Mouse (Mus musculus): ENCODE data around the gene Gm5134.

DNA sequence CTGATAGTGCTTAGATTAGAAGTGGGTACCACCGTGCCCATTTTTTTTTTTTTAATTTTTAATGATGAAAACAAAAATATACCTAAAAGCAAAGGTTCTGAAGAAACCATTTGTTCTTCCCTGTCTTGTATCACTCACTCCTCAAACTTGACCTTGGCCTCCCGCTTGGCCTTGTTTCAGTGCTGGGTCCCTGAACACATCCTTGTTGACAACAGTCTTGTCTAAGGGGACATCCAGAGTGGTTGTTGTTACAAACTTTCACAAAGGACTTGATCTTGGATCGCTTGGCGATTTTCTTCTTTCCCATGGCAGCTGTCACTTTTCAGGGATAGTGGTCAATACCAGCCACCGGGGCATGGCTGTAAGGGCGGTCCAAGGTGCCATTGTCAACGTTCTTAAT lies 9.1 kb upstream of the Gm5134 start:
- TF ChIP-seq POLR2A (IDR thresholded peaks at IDR 0.05; ENCODE audit: low read depth, low read length), result no peak
- TF ChIP-seq CTCF (conservative IDR thresholded peaks at IDR 0.05; ENCODE audit: insufficient read depth, insufficient read length, low read depth, low read length), result no peak

Measured in kidney, adult 2 months (tissue).